Mouse (Mus musculus): ENCODE results near the gene Gigyf2. TPM values are rescaled to one million over a fixed set of nuclear protein-coding genes. Genes with fewer than 3 reads are reported as not detected.
"Not testable (repeated sequence)": the region's sequence is repeated elsewhere in the genome, so short reads cannot be mapped to it uniquely, and the experiment has no call there.

Gigyf2 gene
- total RNA-seq, 2 experiments from 2014 or later: 28.7 to 36.9 TPM

DNA sequence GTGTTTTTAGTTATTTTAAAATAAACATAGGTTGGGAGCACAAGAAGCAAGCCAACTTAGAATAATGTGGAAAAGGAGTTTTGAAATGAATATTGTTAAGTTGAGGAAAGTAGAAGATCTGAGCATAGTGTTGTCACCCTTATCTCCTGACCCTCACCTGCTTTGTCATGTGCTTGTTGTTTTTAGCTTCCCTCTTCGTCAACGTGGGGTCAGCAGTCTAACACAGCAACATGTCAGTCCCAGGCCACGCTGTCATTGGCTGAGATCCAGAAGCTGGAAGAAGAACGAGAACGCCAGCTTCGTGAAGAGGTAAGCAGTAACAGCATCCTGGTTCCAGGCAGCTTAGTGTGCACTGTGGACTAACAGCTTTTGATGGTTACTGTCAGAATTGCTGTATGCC, 109.8 kb downstream of the Gigyf2 start:
- no peak for DNase-seq
- intact Hi-C loops (cut with DNase I): no loop called here

DNA sequence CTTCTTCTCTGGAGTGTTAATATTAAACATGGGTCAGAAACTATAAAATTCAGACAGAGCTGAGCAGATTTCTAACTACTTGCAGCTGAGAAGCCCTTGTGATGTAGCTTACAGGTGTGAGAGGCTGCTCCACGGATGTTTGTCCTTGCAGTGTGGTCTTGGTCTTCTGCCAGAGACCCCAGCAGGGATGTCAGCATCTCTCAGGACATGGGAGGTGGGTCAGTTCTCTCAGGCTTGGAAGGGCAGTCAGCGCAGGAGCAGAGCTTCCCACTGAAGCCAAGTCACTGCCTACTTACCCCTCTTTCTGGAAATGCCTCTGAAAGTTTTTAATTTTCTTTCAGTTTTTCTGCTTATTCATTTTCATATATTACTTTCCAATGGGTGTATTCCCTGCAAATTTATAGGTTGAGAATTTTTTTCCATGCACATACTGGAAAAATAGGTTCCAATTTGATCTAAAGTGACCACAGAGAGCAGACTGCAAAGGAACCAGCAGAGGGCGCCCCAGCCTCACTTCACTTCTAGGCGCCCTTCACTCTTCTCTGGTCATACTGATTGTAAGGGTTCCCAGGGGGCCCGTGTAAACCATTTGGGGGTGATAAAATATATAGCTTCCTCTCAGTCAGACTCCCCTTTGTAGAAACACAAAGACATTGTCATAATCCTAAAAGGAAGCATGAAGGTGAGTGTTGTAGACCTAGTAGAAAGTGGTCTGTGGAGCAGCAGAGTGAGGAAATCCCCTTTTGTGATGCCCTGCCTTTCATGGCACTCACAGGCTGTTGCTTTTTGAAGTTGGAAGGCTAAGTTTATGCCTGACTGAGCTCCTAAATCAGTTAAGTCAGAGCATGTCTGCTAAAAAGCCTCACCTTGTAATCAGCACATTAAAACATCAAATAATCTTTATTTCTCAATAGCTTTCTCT, 120.6 kb downstream of the Gigyf2 start:
- DNase-seq: peak in 1 of 2 experiments; percentile 29
- intact Hi-C loops (cut with DNase I): loop anchor here (2.0 to 10.0 kb wide), 3 partner anchors 273 to 497 kb away; partner anchors contain the start of gene Atg16l1

DNA sequence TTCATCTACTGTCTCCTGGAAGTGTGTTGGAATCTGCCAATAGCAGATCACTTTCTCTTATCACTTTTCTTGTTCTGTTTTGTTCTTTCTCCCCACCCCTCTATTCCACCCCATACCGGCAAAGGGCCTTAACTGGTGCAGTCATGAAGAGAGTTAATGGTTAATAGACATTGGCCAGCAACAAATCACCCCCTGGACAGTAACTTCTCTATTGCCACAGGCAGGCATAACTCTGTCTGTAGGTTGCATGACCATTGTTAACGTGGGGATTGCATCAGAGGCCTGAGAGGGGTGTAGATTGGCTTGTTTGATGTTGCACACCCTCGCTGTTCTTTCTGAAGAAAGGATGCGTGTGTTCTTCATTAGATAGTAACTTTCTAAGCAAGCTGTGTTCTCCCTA, 122.6 kb downstream of the Gigyf2 start:
- intact Hi-C loops (cut with DNase I): loop anchor here (5.0 to 10.0 kb wide), 2 partner anchors 308 to 495 kb away; partner anchors contain the start of gene Atg16l1
- DNase-seq: no peak

DNA sequence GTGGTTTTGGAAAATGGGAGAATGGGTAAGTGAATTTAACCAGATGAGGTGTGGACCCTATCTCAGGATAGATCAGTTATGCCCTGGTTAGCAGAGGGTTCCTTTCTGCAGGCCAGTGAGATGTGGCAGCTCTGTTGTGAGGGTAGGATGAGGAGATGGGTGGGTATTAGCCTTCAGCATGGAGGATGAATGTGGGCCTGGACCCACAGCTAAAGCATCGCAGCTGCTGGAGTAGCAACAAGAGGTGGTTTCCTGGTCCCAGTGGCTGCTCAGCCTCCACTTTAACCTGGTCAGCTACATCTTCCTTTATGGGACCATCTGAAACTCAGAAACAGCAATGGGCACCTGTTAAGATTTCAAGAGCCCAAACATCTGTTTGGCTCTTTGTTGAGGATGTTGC, 129.6 kb downstream of the Gigyf2 start:
- no peak for DNase-seq
- intact Hi-C loops (cut with DNase I): loop anchor here (5.0 kb wide), 1 partner anchor 151 kb away; no protein-coding TSS in a partner anchor

DNA sequence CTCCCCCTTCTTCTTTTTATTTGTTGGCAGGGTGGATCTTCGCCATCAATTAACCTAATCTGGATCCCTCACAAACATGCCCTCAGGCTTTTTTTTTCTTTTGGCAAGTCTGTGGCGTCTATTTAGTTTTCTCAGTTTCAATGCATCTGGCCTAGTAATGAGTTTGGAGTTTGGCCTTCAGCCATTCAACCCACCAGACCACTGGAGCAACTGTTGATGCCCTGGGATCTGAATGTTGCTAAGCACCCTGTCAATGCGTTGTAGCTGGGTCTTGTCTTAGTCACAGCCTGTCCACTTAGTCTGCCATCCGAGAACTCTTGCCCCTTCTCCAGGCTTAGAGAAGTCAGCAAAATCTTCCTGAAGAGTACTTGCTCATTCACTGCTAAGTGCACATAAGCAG, 131.2 kb downstream of the Gigyf2 start:
- no peak for DNase-seq
- intact Hi-C loops (cut with DNase I): loop anchor here (5.0 kb wide), 1 partner anchor 149 kb away; no protein-coding TSS in a partner anchor

DNA sequence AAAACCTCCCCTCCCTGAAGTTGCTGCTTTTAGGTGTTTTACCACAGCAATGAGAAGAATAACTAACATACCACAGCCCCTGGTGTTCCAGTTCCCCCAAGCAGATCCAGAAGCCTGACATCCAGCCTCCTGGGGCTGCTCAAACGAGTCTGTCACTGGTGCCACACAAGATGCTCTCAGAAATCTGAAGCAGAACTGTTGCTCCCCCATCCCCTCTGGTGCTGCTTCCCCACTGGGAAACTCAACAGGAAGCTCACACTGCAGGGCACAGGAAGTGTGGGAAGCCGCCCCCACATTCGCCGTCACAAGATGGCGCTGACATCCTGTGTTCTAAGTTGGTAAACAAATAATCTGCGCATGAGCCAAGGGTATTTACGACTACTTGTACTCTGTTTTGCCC, 133.1 kb downstream of the Gigyf2 start:
- intact Hi-C loops (cut with DNase I): loop anchor here (5.0 kb wide), 1 partner anchor 147 kb away; no protein-coding TSS in a partner anchor
- DNase-seq: not testable (repeated sequence)

DNA sequence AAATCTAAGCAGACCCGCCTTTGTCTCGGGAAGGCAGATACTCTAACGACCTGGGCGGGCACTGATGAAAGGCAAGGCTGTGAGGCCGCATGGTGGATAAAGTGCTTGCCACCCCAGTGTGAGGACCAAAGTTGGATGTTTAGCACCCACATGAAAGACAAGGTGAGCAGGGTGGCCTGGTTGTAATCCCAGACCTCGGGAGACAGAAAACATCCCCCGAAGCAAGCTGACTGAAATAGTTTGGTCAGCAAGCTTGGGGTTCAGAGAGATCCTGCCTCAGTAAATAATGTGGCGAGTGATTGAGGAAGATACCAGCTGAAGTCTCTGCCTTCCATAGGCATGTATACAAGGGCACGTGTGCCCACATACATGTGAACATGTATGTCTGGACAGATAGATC, 140.7 kb downstream of the Gigyf2 start:
- no peak for DNase-seq
- intact Hi-C loops (cut with DNase I): no loop called here

DNA sequence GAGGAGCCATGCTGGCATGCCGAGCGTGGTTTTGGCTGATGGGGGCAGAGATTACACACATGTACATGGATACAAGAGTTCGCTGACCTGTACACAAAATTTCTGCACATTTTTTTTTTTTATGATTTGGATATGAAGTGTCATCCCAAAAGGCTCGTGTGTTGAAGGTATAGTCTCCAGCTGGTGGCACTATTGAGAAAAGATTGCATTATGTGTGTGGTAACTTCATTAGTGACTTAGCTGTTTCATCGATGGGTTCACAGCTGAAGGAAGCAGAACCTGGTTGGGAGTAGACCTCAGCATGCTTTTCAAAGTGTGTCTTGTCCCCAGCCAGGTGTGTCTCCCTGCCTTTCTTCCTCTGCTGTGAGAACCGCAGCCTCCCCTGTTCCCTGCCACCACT, 141.5 kb downstream of the Gigyf2 start:
- intact Hi-C loops (cut with DNase I): no loop called here
- no peak for DNase-seq

DNA sequence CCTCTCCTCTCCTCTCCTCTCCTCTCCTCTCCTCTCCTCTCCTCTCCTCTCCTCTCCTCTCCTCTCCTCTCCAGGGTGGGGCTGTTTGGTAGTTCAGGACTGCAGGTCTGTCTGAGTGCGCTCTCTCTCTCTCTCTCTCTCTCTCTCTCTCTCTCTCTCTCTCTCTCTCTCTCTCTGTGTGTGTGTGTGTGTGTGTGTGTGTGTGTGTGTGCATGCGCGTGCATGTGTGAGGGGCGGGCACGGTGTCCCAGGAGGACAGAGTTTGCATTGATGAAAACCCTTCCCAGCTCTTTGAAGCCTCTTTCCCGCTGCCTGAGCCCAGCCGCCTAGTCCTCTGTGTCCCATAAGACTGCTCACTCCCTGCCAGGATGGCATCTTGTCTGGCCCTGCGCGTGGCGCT, 143.2 kb downstream of the Gigyf2 start, which contains the start of gene Snorc:
TSS of gene Snorc (plus strand) at position 301 of the 400 bp plus-strand sequence.
- DNase-seq; intact Hi-C loops (cut with DNase I): not testable (repeated sequence)

DNA sequence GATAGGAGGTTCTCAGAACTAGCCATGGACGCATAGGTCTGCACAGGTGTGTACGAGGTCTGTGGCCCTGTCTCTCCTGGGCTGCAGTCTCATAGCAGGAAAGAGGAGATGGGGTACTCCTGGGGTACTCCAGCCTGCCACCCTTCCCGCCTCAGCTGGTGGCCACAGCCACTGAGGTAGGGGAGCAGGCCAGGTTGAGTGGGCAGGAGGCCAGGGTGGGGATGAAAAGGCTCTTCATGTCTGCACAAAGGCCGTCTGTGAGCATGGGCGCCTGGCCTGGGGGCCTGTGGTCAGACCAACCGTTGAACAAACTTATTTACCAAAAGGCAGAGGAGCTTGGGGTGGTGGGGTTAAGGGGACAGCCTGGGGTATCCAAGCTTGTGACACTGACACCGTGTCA, 145.1 kb downstream of the Gigyf2 start:
- intact Hi-C loops (cut with DNase I): no loop called here
- DNase-seq: no peak

DNA sequence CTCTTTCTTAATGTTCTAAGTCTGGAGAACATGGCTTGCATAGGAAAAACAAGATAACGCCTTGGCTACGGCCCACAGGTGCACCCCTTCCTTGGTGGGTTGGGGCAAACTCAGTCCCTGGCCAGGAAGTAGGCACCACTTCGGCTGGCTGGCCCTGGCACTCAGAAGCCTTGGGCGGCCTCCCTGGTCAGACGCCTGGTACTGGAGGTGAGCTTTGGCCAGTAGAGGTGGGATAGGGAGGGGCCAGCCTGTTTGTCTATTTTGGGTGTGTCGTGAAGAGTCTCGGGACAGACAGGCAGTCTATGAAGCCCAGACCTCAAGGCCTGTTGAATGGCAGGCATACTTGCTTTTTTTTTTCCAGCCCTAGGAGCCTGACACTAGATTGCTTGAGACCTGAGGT, 145.8 kb downstream of the Gigyf2 start:
- no peak for DNase-seq
- intact Hi-C loops (cut with DNase I): no loop called here

DNA sequence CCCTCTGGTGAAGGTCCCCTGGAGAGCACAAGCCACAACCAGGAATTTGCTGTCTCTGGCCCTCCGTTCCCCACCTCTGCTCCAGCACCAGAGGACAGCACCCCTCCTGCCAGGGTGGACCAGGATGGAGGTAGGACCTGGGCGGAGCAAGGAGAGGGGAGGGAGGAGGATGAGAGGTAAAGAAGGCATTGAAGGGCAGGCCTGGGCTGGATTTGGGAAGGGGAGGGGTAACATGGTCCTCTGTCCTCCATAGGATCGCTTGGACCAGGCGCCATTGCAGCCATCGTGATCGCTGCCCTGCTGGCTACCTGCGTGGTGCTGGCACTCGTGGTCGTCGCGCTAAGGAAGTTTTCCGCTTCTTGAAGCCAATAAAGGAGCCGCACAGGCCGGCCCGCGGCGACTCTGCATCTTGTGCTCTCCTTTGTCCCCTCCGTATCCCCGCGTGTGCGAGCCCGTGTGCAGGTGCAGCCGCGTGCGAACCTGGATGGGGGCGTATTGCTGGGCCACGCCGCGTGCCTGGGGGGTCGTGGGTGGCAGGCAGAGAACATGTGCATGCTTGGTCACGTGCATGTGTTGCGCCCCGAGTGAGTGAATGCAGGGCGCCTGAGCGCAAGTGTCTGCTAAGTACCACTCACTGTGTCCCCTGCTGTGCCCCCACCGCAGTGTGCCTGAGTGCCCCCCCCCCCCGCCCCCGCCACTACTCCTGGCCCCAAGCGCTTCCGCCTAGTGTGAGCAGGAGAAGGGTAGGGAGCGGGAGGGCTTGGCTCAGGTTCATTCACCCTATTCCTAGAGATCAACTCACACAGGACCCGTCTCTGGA, 148.5 kb downstream of the Gigyf2 start:
- intact Hi-C loops (cut with DNase I): no loop called here
- DNase-seq: no peak

DNA sequence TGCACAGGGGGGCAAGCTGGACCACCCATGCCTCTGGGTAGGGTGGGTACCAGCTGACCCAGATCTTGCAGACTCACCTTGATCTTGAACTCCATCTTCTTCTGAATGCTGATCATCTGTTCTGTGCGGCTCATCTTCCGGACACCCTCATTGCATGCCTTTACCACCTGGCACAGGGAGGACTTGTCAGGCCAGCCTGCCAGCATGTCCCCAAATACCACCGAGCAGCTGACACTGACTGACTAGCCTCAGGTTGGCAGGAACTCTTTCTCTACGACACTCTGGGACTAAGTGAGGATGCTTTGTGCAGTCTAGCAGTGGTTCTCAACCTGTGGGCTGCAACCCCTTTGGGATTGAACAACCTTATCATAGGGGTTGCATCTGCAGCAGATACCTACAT, 155.7 kb downstream of the Gigyf2 start:
- no peak for DNase-seq
- intact Hi-C loops (cut with DNase I): no loop called here

DNA sequence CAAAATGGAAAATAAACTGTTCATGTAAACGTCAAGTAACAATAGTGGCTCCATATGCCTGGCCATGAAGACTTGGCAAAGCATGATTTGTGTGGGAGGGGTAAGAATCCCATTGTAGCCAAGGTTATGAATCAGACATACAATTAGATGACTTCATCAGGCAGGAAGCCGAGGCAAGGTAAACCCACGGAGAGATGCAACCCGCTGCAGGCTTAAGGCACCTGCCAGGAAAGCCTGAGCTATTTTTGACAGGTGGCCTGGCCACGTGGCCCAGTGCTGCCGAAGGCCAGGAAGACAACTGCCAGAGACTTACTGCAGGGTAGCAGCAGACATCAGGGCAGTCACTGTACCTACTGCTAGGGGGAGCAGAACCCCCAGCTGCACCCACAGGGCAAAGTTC, 159.6 kb downstream of the Gigyf2 start:
- no peak for DNase-seq
- intact Hi-C loops (cut with DNase I): no loop called here

DNA sequence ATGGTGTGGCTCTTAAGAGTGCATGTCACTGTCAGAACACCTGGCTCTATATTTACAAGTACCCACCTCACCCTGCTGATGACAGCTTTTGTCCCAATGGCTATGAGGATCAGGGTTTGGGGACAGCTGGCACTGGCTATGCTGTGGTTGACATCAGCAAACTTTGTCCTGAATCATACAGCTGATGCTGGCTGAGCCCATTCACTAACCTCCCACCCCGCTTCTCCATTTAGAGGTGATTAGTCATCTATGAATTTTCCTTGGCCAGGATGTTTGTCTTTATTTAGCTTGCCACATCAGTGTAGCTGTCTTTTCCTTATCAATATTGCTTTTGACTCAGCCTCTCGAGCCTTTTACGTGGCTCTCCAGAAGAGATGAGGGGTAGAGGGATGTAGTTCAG, 165.5 kb downstream of the Gigyf2 start:
- intact Hi-C loops (cut with DNase I): no loop called here
- no peak for DNase-seq

DNA sequence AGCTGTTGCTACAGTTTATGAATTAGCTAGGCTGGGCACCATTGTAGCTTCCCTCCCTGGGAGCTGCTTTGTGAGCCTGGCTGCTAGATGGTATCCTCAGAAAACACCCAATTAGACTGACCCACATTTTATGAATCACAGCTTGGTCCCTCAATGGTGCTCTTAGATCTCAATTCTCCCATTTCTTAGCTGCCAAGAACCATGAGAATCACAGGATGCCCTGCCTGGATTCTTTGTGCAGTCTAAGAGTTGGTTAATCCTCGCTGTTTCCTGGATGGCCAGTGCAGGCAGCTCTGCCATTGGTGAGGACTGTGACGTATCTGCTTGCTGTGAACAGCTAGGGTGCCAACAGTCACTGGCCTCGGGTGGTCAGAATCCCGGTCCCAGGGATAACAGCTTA, 166.7 kb downstream of the Gigyf2 start:
- DNase-seq: no peak
- intact Hi-C loops (cut with DNase I): no loop called here

Other genes with a start within 250 kb of the Gigyf2 start
- gene Alppl2, start 237.1 kb upstream of the Gigyf2 start, total RNA-seq (2021): not detected
- gene Alpi, start 225.4 kb upstream of the Gigyf2 start, total RNA-seq (2021): not detected
- not detected for gene Akp3, start 202.0 kb upstream of the Gigyf2 start, total RNA-seq (2021)
- not detected for gene Ecel1, start 170.5 kb upstream of the Gigyf2 start, total RNA-seq (2021)
- not detected for gene Prss56, start 143.7 kb upstream of the Gigyf2 start, total RNA-seq (2021)
- 1 to 10 TPM; 1.9 to 2.6 TPM for gene Chrnd, start 136.4 kb upstream of the Gigyf2 start, total RNA-seq (2021)
- under 1 TPM in 1 of 2 experiments, not detected in 1; 0.52 TPM for gene Chrng, start 122.3 kb upstream of the Gigyf2 start, total RNA-seq (2021)
- 10 to 100 TPM; 47.3 to 50.0 TPM for gene Eif4e2, start 113.1 kb upstream of the Gigyf2 start, total RNA-seq (2021)
- 1 to 10 TPM; 4.1 to 4.7 TPM for gene Efhd1, start 62.6 kb upstream of the Gigyf2 start, total RNA-seq (2021)
- under 1 TPM in 1 of 2 experiments, not detected in 1; 0.32 TPM for gene Kcnj13, start 67.7 kb downstream of the Gigyf2 start, total RNA-seq (2021)
- not detected for gene Snorc, start 143.3 kb downstream of the Gigyf2 start, total RNA-seq (2021)
- gene Neu2, start 182.9 kb downstream of the Gigyf2 start, total RNA-seq (2021): 10 to 100 TPM in 1 of 2 experiments, 1 to 10 TPM in 1; 9.7 to 15.2 TPM
- gene Ngef, start 246.9 kb downstream of the Gigyf2 start, total RNA-seq (2021): under 1 TPM; 0.26 to 0.32 TPM

All from gastrocnemius, postnatal 36 days (tissue).